Mouse (Mus musculus): ENCODE measurements around the gene Bcar1.

The Bcar1 gene

DNA sequence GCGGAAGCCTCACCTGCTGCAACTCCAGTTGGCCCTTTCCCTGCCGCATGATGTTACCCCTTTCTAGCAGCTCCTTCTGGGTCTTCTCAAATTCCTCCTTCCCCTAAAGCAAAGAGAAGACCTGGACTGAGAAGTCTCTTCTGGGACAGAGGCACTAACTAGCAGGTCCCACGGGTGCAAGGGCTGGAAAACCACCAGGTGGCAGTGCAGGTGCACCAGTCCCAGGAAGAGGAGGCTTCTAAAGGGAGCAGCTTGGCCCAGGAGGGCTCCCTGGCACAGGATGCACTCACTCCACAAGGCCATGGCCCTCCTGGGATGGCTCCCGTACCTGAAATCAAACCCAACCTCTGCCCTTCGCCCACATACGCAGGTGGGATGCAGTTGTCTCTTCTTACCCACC lies 31.0 kb downstream of the Bcar1 start:
- peak; percentile 72 to 81 for DNase-seq

- no peak for DNase-seq
Measured at GRCm38 (mm10) chr8:111712135-111712534, 31.5 kb downstream of the Bcar1 start.

DNA sequence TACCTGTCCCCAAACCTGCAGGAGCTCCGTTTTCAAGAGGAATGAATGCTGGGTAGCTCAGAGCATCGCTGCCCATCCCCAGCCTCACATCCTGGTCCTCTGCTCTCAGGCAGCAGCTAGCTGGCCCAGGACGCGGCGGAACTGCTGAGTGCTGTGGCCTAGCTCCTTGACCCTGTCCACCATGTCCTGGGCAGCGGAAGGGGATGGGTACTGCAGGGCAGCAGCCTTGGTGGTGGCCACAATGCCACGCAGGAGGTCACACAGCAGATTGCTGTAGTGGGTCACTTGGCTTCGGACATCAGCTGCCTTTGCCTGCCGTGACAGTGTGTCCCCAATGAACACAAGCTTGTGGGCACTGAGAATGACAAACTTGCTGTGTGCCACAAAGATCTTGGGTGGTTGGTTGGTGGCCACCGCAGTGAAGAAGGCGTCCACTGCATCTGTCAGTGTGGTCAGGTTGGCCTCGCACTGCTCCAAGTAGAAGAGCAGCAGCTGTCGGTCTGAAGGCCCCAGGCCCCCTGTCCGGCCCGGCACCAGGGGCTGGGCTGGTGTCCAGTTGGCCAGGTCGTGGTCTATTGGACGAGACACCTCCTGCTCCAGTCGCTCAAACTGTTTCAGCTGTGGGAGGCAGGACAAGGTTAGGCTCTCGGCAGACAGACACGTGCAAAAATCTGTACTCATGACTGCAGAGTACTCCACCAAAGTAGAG lies 32.7 kb downstream of the Bcar1 start:
- DNase-seq: no peak

DNA sequence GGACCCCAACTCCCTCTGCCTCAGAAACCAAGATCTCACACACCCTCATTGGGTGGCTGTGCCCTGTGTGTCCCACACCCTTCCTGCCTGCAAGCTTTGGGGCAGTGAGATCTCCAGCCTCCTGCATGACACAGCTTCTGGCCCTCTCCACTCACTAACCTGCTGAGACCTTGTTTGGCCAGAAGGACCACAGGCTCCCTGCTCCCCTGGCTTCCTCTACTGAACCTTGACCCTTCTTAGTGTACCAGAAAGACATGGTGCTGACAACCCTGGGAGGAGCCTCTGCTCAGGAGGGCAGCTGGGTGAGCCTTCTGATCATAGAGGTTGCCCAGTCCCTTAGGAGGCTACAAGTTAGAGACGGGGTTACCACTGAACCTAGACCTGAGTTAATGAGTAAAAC lies 34.4 kb downstream of the Bcar1 start:
- DNase-seq: peak; percentile 83 to 93

- DNase-seq: peak; percentile 87 to 95
Measured at GRCm38 (mm10) chr8:111708265-111708664, 35.3 kb downstream of the Bcar1 start.

DNA sequence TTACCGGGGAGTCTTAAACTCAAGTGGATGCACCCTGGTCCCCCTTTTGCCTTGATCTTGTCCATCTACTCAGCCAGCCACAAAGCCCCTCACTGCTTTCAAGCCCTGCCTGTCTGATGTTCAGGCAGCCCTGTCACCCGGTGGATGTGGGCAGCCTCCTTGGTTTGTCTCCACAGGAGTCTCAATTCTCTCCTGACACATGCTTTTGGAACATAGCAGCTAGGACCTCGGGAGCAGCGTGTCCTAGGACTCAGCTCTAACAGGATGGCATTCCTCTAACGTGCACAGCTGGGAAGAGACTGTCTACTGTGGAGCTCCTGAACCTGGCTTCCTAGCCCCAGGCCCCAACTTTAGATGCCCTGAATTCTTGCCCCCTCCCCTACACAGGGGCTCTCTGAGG lies 37.9 kb downstream of the Bcar1 start:
- DNase-seq: no peak

DNA sequence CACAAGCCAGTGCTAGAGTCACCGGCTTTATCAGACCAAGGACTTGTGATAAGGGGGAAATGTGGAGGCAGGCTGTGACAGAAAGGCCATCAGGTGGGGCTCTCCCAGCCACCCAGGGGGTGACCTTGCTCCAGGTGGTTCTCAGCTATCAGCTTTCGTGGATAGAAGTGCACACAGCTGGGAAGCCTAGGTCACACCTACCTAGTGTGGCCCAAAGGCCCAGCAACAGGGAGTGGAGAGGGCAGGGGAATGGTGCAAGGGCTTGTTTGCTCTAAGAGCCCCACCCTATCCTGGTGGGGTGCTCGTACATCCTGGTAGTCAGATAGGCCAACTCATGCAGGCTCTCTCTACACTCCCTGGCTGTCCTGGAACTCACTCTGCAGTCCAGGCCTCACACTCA lies 38.4 kb downstream of the Bcar1 start:
- no peak for DNase-seq

- no peak for DNase-seq
Measured at GRCm38 (mm10) chr8:111704585-111704984, 39.0 kb downstream of the Bcar1 start.

- no peak for DNase-seq
Measured at GRCm38 (mm10) chr8:111701380-111701779, 42.2 kb downstream of the Bcar1 start.

DNA sequence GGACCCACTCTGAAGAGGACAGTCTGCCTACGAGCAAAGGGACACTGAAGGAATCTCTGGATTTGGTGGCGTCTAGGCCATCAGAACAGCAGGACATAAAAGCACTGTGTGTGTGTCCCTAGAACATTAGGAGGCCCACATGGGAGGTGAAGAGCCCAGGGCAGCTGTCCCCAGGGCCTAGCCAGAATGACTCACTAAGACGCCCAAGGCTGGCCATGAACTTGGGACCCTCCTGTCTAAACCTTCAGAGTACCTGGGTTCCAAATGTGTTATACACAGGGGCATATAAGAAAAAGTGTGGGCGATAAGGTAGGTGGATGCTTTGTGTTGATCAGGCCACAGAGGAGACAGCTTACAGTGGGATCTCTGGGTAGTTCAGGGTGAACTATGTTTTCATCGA lies 42.9 kb downstream of the Bcar1 start:
- DNase-seq: no peak

GRCm38 (mm10) chr8:111700201-111700600 lies 43.4 kb downstream of the Bcar1 start:
- DNase-seq: no peak

DNA sequence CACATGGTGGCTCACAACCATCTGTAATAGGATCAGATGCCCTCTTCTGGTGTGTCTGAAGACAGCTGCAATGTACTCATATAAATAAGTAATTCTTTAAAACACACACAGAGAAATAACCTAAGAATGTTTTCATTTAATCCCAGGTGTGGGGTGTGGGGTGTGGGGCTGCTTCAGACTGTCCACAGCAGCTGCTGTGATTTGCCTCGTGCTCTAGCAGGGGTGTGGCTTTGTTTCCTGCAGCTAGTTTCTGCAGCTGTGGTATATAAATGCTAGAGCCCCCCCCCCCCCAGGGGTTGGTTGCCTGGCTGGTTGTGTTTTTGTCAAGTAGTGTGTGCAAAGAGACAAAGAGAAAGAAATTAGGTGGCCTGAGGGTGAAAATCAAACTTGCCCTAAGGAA lies 44.6 kb downstream of the Bcar1 start:
- no peak for DNase-seq

GRCm38 (mm10) chr8:111697655-111698054 lies 46.0 kb downstream of the Bcar1 start:
- DNase-seq: no peak

GRCm38 (mm10) chr8:111695441-111695840 lies 48.2 kb downstream of the Bcar1 start:
- no peak for DNase-seq

GRCm38 (mm10) chr8:111693261-111693741 lies 50.3 kb downstream of the Bcar1 start:
- no peak for DNase-seq

GRCm38 (mm10) chr8:111690960-111691445 lies 52.6 kb downstream of the Bcar1 start, which contains the start of gene Ctrb1:
Ctrb1 (minus strand) TSS chr8:111691010.
- no peak for DNase-seq

DNA sequence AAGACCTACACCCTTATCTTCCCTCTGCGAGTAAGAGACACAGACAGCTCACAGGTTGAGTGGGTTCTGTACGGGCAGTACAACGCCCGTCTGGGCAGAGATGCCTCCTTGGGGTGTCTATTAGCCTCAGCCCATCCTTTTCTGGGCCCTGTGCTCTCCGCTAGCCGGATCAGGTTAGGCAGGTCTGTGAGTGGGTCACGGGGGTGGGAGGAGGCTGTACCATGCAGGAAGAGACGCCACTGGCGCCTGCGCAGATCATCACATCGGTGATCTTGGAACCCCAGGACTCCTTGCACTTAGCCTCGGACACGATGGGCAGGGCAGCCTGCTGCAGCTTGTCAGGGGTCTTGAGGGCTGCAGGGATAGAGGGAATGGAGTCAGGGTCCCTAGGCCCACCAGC lies 56.7 kb downstream of the Bcar1 start:
- no peak for DNase-seq

- DNase-seq: no peak
Measured at GRCm38 (mm10) chr8:111682521-111682920, 61.1 kb downstream of the Bcar1 start.

GRCm38 (mm10) chr8:111681153-111681552 lies 62.5 kb downstream of the Bcar1 start:
- no peak for DNase-seq

GRCm38 (mm10) chr8:111680423-111681028 lies 63.1 kb downstream of the Bcar1 start:
- DNase-seq: no peak

- DNase-seq: no peak
Measured at GRCm38 (mm10) chr8:111678848-111679247, 64.8 kb downstream of the Bcar1 start.

DNA sequence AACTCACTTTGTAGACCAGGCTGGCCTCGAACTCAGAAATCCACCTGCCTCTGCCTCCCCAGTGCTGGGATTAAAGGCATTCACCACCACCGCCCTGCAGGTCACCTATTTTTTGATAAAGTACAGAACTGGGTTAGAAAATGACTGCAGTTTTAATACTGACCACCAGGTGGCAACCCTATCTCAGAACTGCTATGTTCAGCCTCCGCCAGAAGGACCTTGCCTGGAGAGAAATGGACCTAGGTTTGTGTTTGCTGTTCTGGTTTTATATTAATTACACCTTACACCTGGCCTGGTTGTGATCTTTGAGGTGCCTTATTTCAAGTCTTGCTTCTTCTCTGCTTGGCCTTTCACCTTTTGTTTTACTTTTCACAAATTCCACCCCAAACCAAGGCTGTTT lies 65.5 kb downstream of the Bcar1 start:
- peak; percentile 67 to 71 for DNase-seq

GRCm38 (mm10) chr8:111676237-111676636 lies 67.4 kb downstream of the Bcar1 start:
- DNase-seq: peak in 1 of 2 experiments; percentile 17

GRCm38 (mm10) chr8:111666751-111667150 lies 76.9 kb downstream of the Bcar1 start:
- no peak for DNase-seq

All from kidney, adult 8-10 months (tissue).